Mouse (Mus musculus) MEL (cell line): ENCODE results near the gene Nutf2. TPM values are rescaled to one million over a fixed set of nuclear protein-coding genes. Genes with fewer than 3 reads are reported as not detected.

Experiments used
- DNase-seq: peaks from one replicate; pipeline ENCODE4 v3.0.0; 2011; ENCODE audit warnings: low read depth, low spot score
- H3K27ac ChIP-seq: 2 replicates; pipeline ENCODE4 v1.5.1; 2012; ENCODE audit warnings: low read depth, mild to moderate bottlenecking, control low read depth, low read length, moderate library complexity; ENCODE audit not compliant: control insufficient read depth
- H3K27me3 ChIP-seq, 2 experiments: fragments of 150-350 bp in 1 of 2; sonication (generic) in 1 of 2; 2 replicates each; pipeline ENCODE4 v1.6.1; 2012; ENCODE audit warnings: low read length in 2 of 2, mild to moderate bottlenecking in 2 of 2, improper control_type of control experiment in 1 of 2, moderate library complexity in 1 of 2; ENCODE audit not compliant: insufficient read depth in 2 of 2, control insufficient read depth in 1 of 2
- H3K36me3 ChIP-seq, 2 experiments: 2 replicates each; pipeline ENCODE4 v1.6.1; 2012 to 2014; ENCODE audit warnings: low read length in 2 of 2, improper control_type of control experiment in 1 of 2, inconsistent platforms in 1 of 2, mild to moderate bottlenecking in 1 of 2; ENCODE audit not compliant: insufficient read depth in 2 of 2, control insufficient read depth in 1 of 2
- H3K4me1 ChIP-seq, 2 experiments: fragments of 150-350 bp in 1 of 2; sonication (generic) in 1 of 2; 2 replicates each; pipeline ENCODE4 v1.6.1; 2012; ENCODE audit warnings: low read length in 2 of 2, improper control_type of control experiment in 1 of 2, mild to moderate bottlenecking in 1 of 2; ENCODE audit not compliant: insufficient read depth in 2 of 2, control insufficient read depth in 1 of 2
- H3K4me3 ChIP-seq, 2 experiments: fragments of 150-350 bp in 1 of 2; sonication (generic) in 1 of 2; 2 replicates each; pipeline ENCODE4 v1.5.1; 2012; ENCODE audit warnings: low read depth in 2 of 2, low read length in 2 of 2, mild to moderate bottlenecking in 2 of 2, moderate library complexity in 2 of 2, control low read depth in 1 of 2, improper control_type of control experiment in 1 of 2; ENCODE audit not compliant: control insufficient read depth in 1 of 2, insufficient read depth in 1 of 2
- H3K79me2 ChIP-seq: 2 replicates; pipeline ENCODE4 v1.6.1; 2012; ENCODE audit warnings: mild to moderate bottlenecking, low read length, moderate library complexity; ENCODE audit not compliant: control insufficient read depth, poor library complexity, insufficient read depth
- H3K9ac ChIP-seq: 2 replicates; pipeline ENCODE4 v1.6.1; 2012; ENCODE audit warnings: low read depth, mild to moderate bottlenecking, control low read depth, low read length, moderate library complexity; ENCODE audit not compliant: control insufficient read depth, poor library complexity, severe bottlenecking
- H3K9me3 ChIP-seq: fragments of 150-350 bp; sonication (generic); replicated peaks from 2 replicates; pipeline ENCODE4 v1.6.1; 2012; ENCODE audit warnings: mild to moderate bottlenecking, low read length, improper control_type of control experiment, moderate library complexity; ENCODE audit not compliant: insufficient read depth
- BHLHE40 ChIP-seq: IDR thresholded peaks from 2 replicates; pipeline ENCODE4 v1.6.1; 2012; ENCODE audit warnings: low read depth, mild to moderate bottlenecking, inconsistent platforms, low read length, improper control_type of control experiment, borderline replicate concordance
- CHD1 ChIP-seq: IDR thresholded peaks from 2 replicates; pipeline ENCODE4 v1.6.1; 2012; ENCODE audit warnings: low read depth, mild to moderate bottlenecking, inconsistent platforms, low read length, improper control_type of control experiment
- E2F4 ChIP-seq: IDR thresholded peaks from 2 replicates; pipeline ENCODE4 v1.6.1; 2011; ENCODE audit warnings: low read depth, low read length, improper control_type of control experiment, borderline replicate concordance
- EP300 ChIP-seq, 2 experiments: IDR thresholded peaks; 2 replicates each; pipeline ENCODE4 v1.6.1; 2011; ENCODE audit warnings: improper control_type of control experiment in 2 of 2, low read length in 2 of 2, low read depth in 1 of 2, mild to moderate bottlenecking in 1 of 2
- ETS1 ChIP-seq: IDR thresholded peaks from 2 replicates; pipeline ENCODE4 v1.6.1; 2012; ENCODE audit warnings: low read depth, mild to moderate bottlenecking, inconsistent platforms, low read length, improper control_type of control experiment, moderate library complexity
- GATA1 ChIP-seq: IDR thresholded peaks from 2 replicates; pipeline ENCODE4 v1.6.1; 2011; ENCODE audit warnings: low read depth, low read length, improper control_type of control experiment
- HCFC1 ChIP-seq: IDR thresholded peaks from 2 replicates; pipeline ENCODE4 v1.6.1; 2012; ENCODE audit warnings: low read depth, mild to moderate bottlenecking, inconsistent platforms, low read length, improper control_type of control experiment, moderate library complexity
- JUND ChIP-seq: IDR thresholded peaks from 2 replicates; pipeline ENCODE4 v1.6.1; 2011; ENCODE audit warnings: low read depth, mild to moderate bottlenecking, improper control_type of control experiment, low read length
- KAT2A ChIP-seq: conservative IDR thresholded peaks from 2 replicates; pipeline ENCODE4 v1.6.1; 2012; ENCODE audit warnings: low read depth, low read length, improper control_type of control experiment, inconsistent platforms
- MAFK ChIP-seq: IDR thresholded peaks from 2 replicates; pipeline ENCODE4 v1.6.1; 2011; ENCODE audit warnings: low read depth, mild to moderate bottlenecking, low read length, improper control_type of control experiment, borderline replicate concordance
- MAX ChIP-seq: IDR thresholded peaks from 2 replicates; pipeline ENCODE4 v1.6.1; 2011; ENCODE audit warnings: low read length, improper control_type of control experiment
- MXI1 ChIP-seq: IDR thresholded peaks from 2 replicates; pipeline ENCODE4 v1.6.1; 2011; ENCODE audit warnings: mild to moderate bottlenecking, low read depth, low read length, improper control_type of control experiment
- MYC ChIP-seq: IDR thresholded peaks from 2 replicates; pipeline ENCODE4 v1.6.1; 2011; ENCODE audit warnings: low read depth, mild to moderate bottlenecking, low read length, improper control_type of control experiment, moderate library complexity
- NELFE ChIP-seq: IDR thresholded peaks from 2 replicates; pipeline ENCODE4 v1.6.1; 2011; ENCODE audit warnings: low read depth, low read length, improper control_type of control experiment
- NRF1 ChIP-seq: IDR thresholded peaks from 2 replicates; pipeline ENCODE4 v1.6.1; 2014; ENCODE audit warnings: low read depth, mild to moderate bottlenecking, inconsistent platforms, low read length, improper control_type of control experiment, moderate library complexity; ENCODE audit not compliant: poor library complexity, insufficient read depth, severe bottlenecking
- POLR2AphosphoS2 ChIP-seq: IDR thresholded peaks from 2 replicates; pipeline ENCODE4 v1.6.1; 2011; ENCODE audit warnings: low read length, improper control_type of control experiment
- POLR2AphosphoS5 ChIP-seq: IDR thresholded peaks from 2 replicates; pipeline ENCODE4 v1.6.1; 2012; ENCODE audit warnings: low read depth, borderline replicate concordance, mild to moderate bottlenecking, inconsistent platforms, low read length, moderate library complexity, mixed read lengths
- RAD21 ChIP-seq: IDR thresholded peaks from 2 replicates; pipeline ENCODE4 v1.6.1; 2011; ENCODE audit warnings: mild to moderate bottlenecking, low read depth, low read length, improper control_type of control experiment
- RCOR1 ChIP-seq: IDR thresholded peaks from 2 replicates; pipeline ENCODE4 v1.6.1; 2012; ENCODE audit warnings: low read depth, mild to moderate bottlenecking, inconsistent platforms, low read length, improper control_type of control experiment
- SIN3A ChIP-seq: IDR thresholded peaks from 2 replicates; pipeline ENCODE4 v1.6.1; 2012; ENCODE audit warnings: low read length, improper control_type of control experiment, inconsistent platforms
- SMC3 ChIP-seq: IDR thresholded peaks from 2 replicates; pipeline ENCODE4 v1.6.1; 2011; ENCODE audit warnings: low read depth, low read length, improper control_type of control experiment
- TAL1 ChIP-seq: IDR thresholded peaks from 2 replicates; pipeline ENCODE4 v1.6.1; 2012; ENCODE audit warnings: mild to moderate bottlenecking, inconsistent platforms, low read length, moderate library complexity, mixed read lengths
- TBP ChIP-seq: IDR thresholded peaks from 2 replicates; pipeline ENCODE4 v1.8.0; 2011; ENCODE audit warnings: low read depth, low read length, improper control_type of control experiment
- TCF12 ChIP-seq: IDR thresholded peaks from 2 replicates; pipeline ENCODE4 v1.6.1; 2014; ENCODE audit warnings: low read depth, mild to moderate bottlenecking, inconsistent platforms, low read length, improper control_type of control experiment, moderate library complexity
- UBTF ChIP-seq: IDR thresholded peaks from 2 replicates; pipeline ENCODE4 v1.6.1; 2012; ENCODE audit warnings: low read depth, mild to moderate bottlenecking, inconsistent platforms, low read length, improper control_type of control experiment, moderate library complexity, borderline replicate concordance; ENCODE audit not compliant: insufficient read depth
- ZC3H11A ChIP-seq: IDR thresholded peaks from 2 replicates; pipeline ENCODE4 v1.6.1; 2012; ENCODE audit warnings: low read depth, mild to moderate bottlenecking, inconsistent platforms, low read length, improper control_type of control experiment
- ZNF384 ChIP-seq: IDR thresholded peaks from 2 replicates; pipeline ENCODE4 v1.6.1; 2012; ENCODE audit warnings: low read depth, mild to moderate bottlenecking, inconsistent platforms, low read length, improper control_type of control experiment
- polyA plus RNA-seq, 2 experiments: library from polyadenylated mRNA; stranded (reverse) in 1 of 2; unstranded in 1 of 2; fragments of >175 nt in 1 of 2; fragments of >200 nt in 1 of 2; gene quantifications; 2 replicates each; pipeline versions ENCODE4 v1.2.1 to v1.2.4; 2012; ENCODE audit warnings: low replicate concordance in 2 of 2, low read depth in 1 of 2; ENCODE audit not compliant: insufficient read length in 2 of 2, insufficient read depth in 1 of 2, missing spikeins in 1 of 2
- total RNA-seq: library from RNA; depleted of rRNA; stranded (reverse); fragments of 300-350 nt; gene quantifications from 2 replicates; pipeline ENCODE4 v1.2.3, GENCODE M21; 2012

Gene Nutf2
- total and polyA plus RNA-seq, 3 experiments = 28.0 to 167 TPM; not detected in 1

- TF ChIP-seq NELFE (peak; percentile 79), POLR2AphosphoS2 (no peak; the same call in 1 of the 2 replicates), UBTF (0 out of 2 replicates have a peak, but pooled peaks have one; percentile 43), ZC3H11A (0 out of 2 replicates have a peak, but pooled peaks have one; percentile 21), SMC3 (no peak), HCFC1 (peak; percentile 90)
Measured at GRCm38 (mm10) chr8:105900180-105900940, 40.0 kb downstream of the Nutf2 start, which contains the start of gene Pskh1 (continued).

- H3K36me3 ChIP-seq = peaks cover 0 to 6% of the 10 kb centered on the region in 2 experiments; a peak in 3 of 4 replicates
- H3K79me2 ChIP-seq = peaks cover 6% of the 10 kb centered on the region; the same call in 1 of the 2 replicates
- peak; percentile 48; the same call in 1 of the 2 replicates for TF ChIP-seq POLR2AphosphoS2
- peak; percentile 65; the same call in 1 of the 2 replicates for TF ChIP-seq TBP
- peak; percentile 30; the same call in 1 of the 2 replicates for TF ChIP-seq ZNF384
- peak; percentile 65 for TF ChIP-seq TAL1
- no peak for TF ChIP-seq POLR2AphosphoS5
- peak; percentile 81 for TF ChIP-seq MAX
- TF ChIP-seq GATA1 = peak; percentile 60
- peak; percentile 21; the same call in 1 of the 2 replicates for TF ChIP-seq KAT2A
- TF ChIP-seq JUND = no peak
- TF ChIP-seq NRF1 = no peak
- no peak for TF ChIP-seq CHD1
- TF ChIP-seq MAFK = no peak; the same call in 1 of the 2 replicates
- TF ChIP-seq SIN3A = peak; percentile 70
- TF ChIP-seq E2F4 = no peak
- peak; percentile 43 for TF ChIP-seq RCOR1
- peak; percentile 12; the same call in 1 of the 2 replicates for TF ChIP-seq NELFE
- TF ChIP-seq EP300 (IDR thresholded peaks at IDR 0.05; ENCODE audit: low read depth in 1 of 2, low read length in 2 of 2) = peak; percentile 58 to 68
- 0 out of 2 replicates have a peak, but pooled peaks have one; percentile 41 for TF ChIP-seq TCF12
- no peak; the same call in 1 of the 2 replicates for TF ChIP-seq SMC3
- TF ChIP-seq MYC = peak; percentile 84
- peak; percentile 86 for TF ChIP-seq MXI1
- TF ChIP-seq BHLHE40 = peak; percentile 44; the same call in 1 of the 2 replicates
- peak; percentile 72 for TF ChIP-seq ETS1
- TF ChIP-seq RAD21 = no peak
- peak; percentile 88 for DNase-seq
- no peaks in the 10 kb centered on the region for H3K27me3 ChIP-seq
- H3K9me3 ChIP-seq = no peaks in the 10 kb centered on the region
- peaks cover 5 to 8% of the 10 kb centered on the region in 2 experiments for H3K4me1 ChIP-seq
- peak overlapping the region; percentile 83 for H3K27ac ChIP-seq
- H3K9ac ChIP-seq = peak overlapping the region; percentile 96
- peak overlapping the region; percentile 67 to 94 for H3K4me3 ChIP-seq
Measured at GRCm38 (mm10) chr8:105900941-105901616, 40.7 kb downstream of the Nutf2 start.
